Mouse (Mus musculus) hindbrain, embryonic 14.5 days (tissue): ENCODE results near the gene Tet1. TPM values are rescaled to one million over a fixed set of nuclear protein-coding genes. Genes with fewer than 3 reads are reported as not detected.

Source experiments
- ATAC-seq: fragments of 200-750 bp; cut with Nextera tagmentation; 2 replicates; pipeline ENCODE4 v1.8.0; 2017; ENCODE audit warnings: moderate number of reproducible peaks, mild to moderate bottlenecking, moderate TSS enrichment, moderate library complexity; ENCODE audit not compliant: low FRiP score
- DNase-seq: peaks from one replicate; pipeline ENCODE4 v3.0.0-alpha.2; 2015; ENCODE audit warnings: low spot score
- H3K27ac ChIP-seq: fragments of 300-500 bp; sonication (generic); 2 replicates; pipeline ENCODE4 v1.5.1; 2014; ENCODE audit warnings: mild to moderate bottlenecking, moderate library complexity
- H3K27me3 ChIP-seq: fragments of 300-500 bp; sonication (generic); 2 replicates; pipeline ENCODE4 v1.6.1; 2014; ENCODE audit warnings: mild to moderate bottlenecking, low read length, mixed read lengths; ENCODE audit not compliant: control insufficient read depth, insufficient read depth
- H3K36me3 ChIP-seq: fragments of 300-500 bp; sonication (generic); replicated peaks from 2 replicates; pipeline ENCODE4 v1.6.1; 2014; ENCODE audit not compliant: control insufficient read depth, insufficient read depth
- H3K4me1 ChIP-seq: fragments of 300-500 bp; sonication (generic); replicated peaks from 2 replicates; pipeline ENCODE4 v1.6.1; 2014; ENCODE audit warnings: antibody characterized with exemption, low read length, mixed read lengths; ENCODE audit not compliant: control insufficient read depth, insufficient read depth
- H3K4me2 ChIP-seq: fragments of 300-500 bp; sonication (generic); replicated peaks from 2 replicates; pipeline ENCODE4 v1.6.1; 2014; ENCODE audit warnings: mild to moderate bottlenecking, moderate library complexity
- H3K4me3 ChIP-seq: fragments of 300-500 bp; sonication (generic); replicated peaks from 2 replicates; pipeline ENCODE4 v1.5.1; 2014; ENCODE audit warnings: mild to moderate bottlenecking, low read length
- H3K9ac ChIP-seq: fragments of 300-500 bp; sonication (generic); 2 replicates; pipeline ENCODE4 v1.6.1; 2014
- H3K9me3 ChIP-seq: fragments of 300-500 bp; sonication (generic); 2 replicates; pipeline ENCODE4 v1.6.1; 2016; ENCODE audit warnings: low read length; ENCODE audit not compliant: control insufficient read depth
- WGBS: fragments of 180-500 bp; shearing (Covaris S2); extraction: QIAGEN DNeasy Blood & Tissue Kit; methylation state at CpG from one replicate; pipeline ENCODE4 v1.1.7; 2014; 5-methylcytosine and 5-hydroxymethylcytosine counted together
- polyA plus RNA-seq: library from polyadenylated mRNA; unstranded; fragments of >200 nt; fragmentation: Nextera tagmentation; extraction: Ambion mirVana; gene quantifications from 2 replicates; pipeline ENCODE4 v1.2.1, GENCODE M21; 2014

The Tet1 gene
- polyA plus RNA-seq, 1 experiment from 2014 or later: 44.1 TPM

DNA sequence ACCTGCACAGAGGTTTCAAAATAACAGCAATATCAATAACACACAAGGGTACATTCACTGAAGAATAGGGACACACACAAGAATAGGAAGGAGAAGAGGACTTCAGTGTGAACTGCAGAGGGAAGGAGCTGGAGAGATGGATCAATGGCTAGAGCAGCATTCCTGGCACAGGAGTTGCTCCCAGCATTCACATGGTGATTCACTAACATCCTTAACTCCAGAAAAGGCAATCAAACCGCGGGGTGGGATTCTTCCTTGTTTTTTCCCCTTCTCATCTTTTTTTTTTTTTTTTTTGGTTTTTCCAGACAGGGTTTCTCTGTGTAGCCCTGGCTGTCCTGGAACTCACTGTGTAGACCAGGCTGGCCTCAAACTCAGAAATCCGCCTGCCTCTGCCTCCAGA lies 14.3 kb downstream of the Tet1 start:
- ATAC-seq (no peak), DNase-seq (no peak)
- H3K4me2 ChIP-seq: no peak overlapping the region
- H3K4me3 ChIP-seq: no peak overlapping the region
- WGBS: 67% methylated on average over 3 of the region's 3 CpGs
- no peak overlapping the region for H3K9ac ChIP-seq
- no peaks in the 10 kb centered on the region for H3K4me1 ChIP-seq
- H3K27ac ChIP-seq: no peak overlapping the region
- H3K36me3 ChIP-seq: no peaks in the 10 kb centered on the region
- no peaks in the 10 kb centered on the region for H3K27me3 ChIP-seq
- H3K9me3 ChIP-seq: no peaks in the 10 kb centered on the region

- no peak for ATAC-seq
- 80% methylated on average over 6 of the region's 6 CpGs for WGBS
Measured at GRCm38 (mm10) chr10:62893356-62893884, 15.4 kb downstream of the Tet1 start.

GRCm38 (mm10) chr10:62892549-62893232 lies 16.1 kb downstream of the Tet1 start:
- ATAC-seq: no peak
- Histone ChIP-seq H3K4me1 (no peaks in the 10 kb centered on the region), H3K4me2 (no peak overlapping the region), H3K4me3 (no peak overlapping the region), H3K27me3 (no peaks in the 10 kb centered on the region), H3K9ac (no peak overlapping the region), H3K9me3 (no peaks in the 10 kb centered on the region), H3K27ac (no peak overlapping the region), H3K36me3 (no peaks in the 10 kb centered on the region)
- whole genome bisulfite sequencing: 22% methylated on average over 4 of the region's 4 CpGs
- no peak for DNase-seq

More at GRCm38 (mm10) chr10:62893356-62893884, 15.4 kb downstream of the Tet1 start:
- Histone ChIP-seq H3K9me3 (no peaks in the 10 kb centered on the region), H3K27ac (no peak overlapping the region), H3K36me3 (no peaks in the 10 kb centered on the region), H3K4me3 (no peak overlapping the region), H3K9ac (no peak overlapping the region), H3K4me1 (no peaks in the 10 kb centered on the region), H3K4me2 (no peak overlapping the region), H3K27me3 (no peaks in the 10 kb centered on the region)
- no peak for DNase-seq

- WGBS: 88% methylated on average over 3 of the region's 3 CpGs
- no peak overlapping the region for H3K9ac ChIP-seq
- ATAC-seq: no peak
Measured at GRCm38 (mm10) chr10:62891025-62891424, 17.8 kb downstream of the Tet1 start.

DNA sequence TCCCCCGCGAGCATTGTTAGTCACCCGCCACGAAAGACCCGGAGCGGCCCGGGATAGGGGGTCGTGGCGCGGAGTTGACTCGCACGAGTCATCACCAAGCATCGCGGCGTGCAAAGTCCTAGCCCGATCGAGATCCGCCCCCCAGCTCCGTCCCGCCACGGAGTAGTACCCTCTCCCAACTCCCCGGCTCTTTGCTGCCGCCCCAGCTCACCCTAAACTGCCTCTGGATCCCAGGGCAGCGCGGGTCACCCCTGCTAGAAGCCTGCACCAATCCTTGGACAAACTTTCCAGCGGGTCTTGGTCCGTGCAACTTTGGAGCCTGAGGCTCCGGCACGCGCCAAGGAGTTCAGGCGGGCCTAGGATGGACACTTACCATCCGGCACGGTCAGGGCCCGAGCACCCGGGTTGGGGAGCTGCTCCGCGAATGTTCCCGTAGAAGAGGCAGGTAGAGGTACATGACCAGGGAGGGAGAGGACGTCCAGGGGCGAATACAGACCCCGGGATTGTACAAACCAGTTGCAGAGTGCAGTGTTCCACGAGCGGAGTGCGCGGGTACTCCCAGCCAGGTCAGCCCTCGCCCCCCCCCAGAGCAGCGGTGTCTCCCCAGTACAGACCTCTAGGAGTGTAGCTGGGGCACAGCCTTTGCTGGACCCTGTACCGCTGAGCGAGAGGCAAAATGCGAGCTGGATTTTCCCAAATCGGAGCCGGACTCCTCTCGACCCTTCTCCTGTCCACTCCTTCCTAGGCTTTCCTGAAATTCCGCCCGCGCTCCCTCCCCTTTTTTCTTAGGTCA lies 21.8 kb downstream of the Tet1 start:
- H3K27ac ChIP-seq: no peak overlapping the region
- peaks cover 26% of the 10 kb centered on the region for H3K27me3 ChIP-seq
- H3K36me3 ChIP-seq: no peaks in the 10 kb centered on the region
- peaks cover 13% of the 10 kb centered on the region for H3K4me1 ChIP-seq
- H3K9ac ChIP-seq: peak overlapping the region; percentile 44
- H3K9me3 ChIP-seq: no peaks in the 10 kb centered on the region
- DNase-seq: peak; percentile 62
- H3K4me2 ChIP-seq: peak overlapping the region; percentile 92
- under 1% methylated on average over 56 of the region's 56 CpGs for WGBS
- peak; percentile 71; the same call in 1 of the 2 replicates for ATAC-seq
- H3K4me3 ChIP-seq: peak overlapping the region; percentile 54

More at GRCm38 (mm10) chr10:62891025-62891424, 17.8 kb downstream of the Tet1 start:
- Histone ChIP-seq H3K9me3 (no peaks in the 10 kb centered on the region), H3K4me2 (no peak overlapping the region), H3K4me1 (peaks cover 13% of the 10 kb centered on the region), H3K27me3 (peaks cover 12% of the 10 kb centered on the region), H3K4me3 (no peak overlapping the region), H3K36me3 (no peaks in the 10 kb centered on the region), H3K27ac (no peak overlapping the region)
- DNase-seq: no peak

GRCm38 (mm10) chr10:62885969-62886798 lies 22.6 kb downstream of the Tet1 start:
- peak; percentile 55; the same call in 1 of the 2 replicates for ATAC-seq
- Histone ChIP-seq H3K27ac (no peak overlapping the region), H3K27me3 (peaks cover 26% of the 10 kb centered on the region), H3K9me3 (no peaks in the 10 kb centered on the region), H3K4me2 (peak overlapping the region; percentile 92), H3K9ac (peak overlapping the region; percentile 44), H3K4me3 (peak overlapping the region; percentile 54), H3K36me3 (no peaks in the 10 kb centered on the region), H3K4me1 (peaks cover 13% of the 10 kb centered on the region)
- under 1% methylated on average over 38 of the region's 38 CpGs for WGBS
- peak; percentile 26 for DNase-seq

DNA sequence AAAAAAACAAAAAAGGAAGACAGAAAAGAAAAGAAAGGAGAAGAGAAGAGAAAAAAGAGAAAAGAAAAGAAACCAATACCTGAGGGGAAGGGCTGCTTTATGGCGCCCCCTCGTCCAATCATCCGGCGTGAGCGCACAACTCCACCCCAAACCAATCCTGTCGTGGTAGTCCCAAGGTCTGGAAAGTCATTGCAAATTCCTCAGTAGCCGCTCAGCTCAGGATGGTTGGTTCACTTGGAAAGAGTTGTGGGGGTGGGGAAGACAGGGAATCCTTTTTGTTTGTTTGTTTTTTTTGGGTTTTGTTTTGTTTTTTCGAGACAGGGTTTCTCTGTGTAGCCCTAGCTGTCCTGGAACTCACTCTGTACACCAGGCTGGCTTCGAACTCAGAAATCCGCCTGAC lies 23.3 kb downstream of the Tet1 start:
- Histone ChIP-seq H3K4me3 (peak overlapping the region; percentile 54), H3K27ac (no peak overlapping the region), H3K9me3 (no peaks in the 10 kb centered on the region), H3K36me3 (no peaks in the 10 kb centered on the region), H3K27me3 (peaks cover 26% of the 10 kb centered on the region), H3K9ac (no peak overlapping the region), H3K4me2 (peak overlapping the region; percentile 92), H3K4me1 (peaks cover 13% of the 10 kb centered on the region)
- DNase-seq: no peak
- no peak for ATAC-seq
- 28% methylated on average over 10 of the region's 10 CpGs for WGBS

DNA sequence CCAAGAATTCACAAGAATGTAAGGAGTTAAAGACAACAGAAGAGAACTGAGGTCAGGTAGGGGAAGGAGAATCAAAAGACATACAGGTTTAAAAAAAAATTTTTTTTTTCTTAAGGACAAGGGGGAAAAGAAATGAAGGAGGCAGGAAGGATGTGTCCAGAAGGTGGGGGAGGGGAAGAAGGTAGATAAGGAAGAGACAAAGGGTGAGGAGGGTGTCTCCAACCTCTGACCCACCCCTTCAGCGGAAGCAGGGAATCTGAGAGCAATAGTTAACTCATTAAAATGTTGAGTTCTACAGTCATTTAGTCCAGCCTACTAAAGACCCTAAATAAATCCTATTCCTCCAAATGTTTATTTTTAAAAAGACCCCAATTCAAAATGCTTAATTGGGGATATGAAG lies 24.3 kb downstream of the Tet1 start:
- no peak overlapping the region for H3K27ac ChIP-seq
- no peak overlapping the region for H3K9ac ChIP-seq
- peaks cover 13% of the 10 kb centered on the region for H3K4me1 ChIP-seq
- H3K4me3 ChIP-seq: no peak overlapping the region
- H3K36me3 ChIP-seq: no peaks in the 10 kb centered on the region
- ATAC-seq (no peak), DNase-seq (no peak)
- H3K27me3 ChIP-seq: peaks cover 26% of the 10 kb centered on the region
- WGBS: 47% methylated on average over 1 of the region's 1 CpGs
- 0 out of 2 replicates have a peak overlapping the region, but pooled peaks have one; percentile 10 for H3K4me2 ChIP-seq
- no peaks in the 10 kb centered on the region for H3K9me3 ChIP-seq
